Mouse (Mus musculus) c-Kit-positive CD71-positive TER-119-positive erythroid progenitor cells, embryonic 14.5 days (primary cell): ENCODE data around the gene Clic1.
"Not testable (repeated sequence)": the region's sequence is repeated elsewhere in the genome, so short reads cannot be mapped to it uniquely, and the experiment has no call there.

Experiments
- DNase-seq: peaks from one replicate; pipeline ENCODE4 v3.0.0-alpha.2; 2013; ENCODE audit warnings: low spot score

Gene Clic1

DNA sequence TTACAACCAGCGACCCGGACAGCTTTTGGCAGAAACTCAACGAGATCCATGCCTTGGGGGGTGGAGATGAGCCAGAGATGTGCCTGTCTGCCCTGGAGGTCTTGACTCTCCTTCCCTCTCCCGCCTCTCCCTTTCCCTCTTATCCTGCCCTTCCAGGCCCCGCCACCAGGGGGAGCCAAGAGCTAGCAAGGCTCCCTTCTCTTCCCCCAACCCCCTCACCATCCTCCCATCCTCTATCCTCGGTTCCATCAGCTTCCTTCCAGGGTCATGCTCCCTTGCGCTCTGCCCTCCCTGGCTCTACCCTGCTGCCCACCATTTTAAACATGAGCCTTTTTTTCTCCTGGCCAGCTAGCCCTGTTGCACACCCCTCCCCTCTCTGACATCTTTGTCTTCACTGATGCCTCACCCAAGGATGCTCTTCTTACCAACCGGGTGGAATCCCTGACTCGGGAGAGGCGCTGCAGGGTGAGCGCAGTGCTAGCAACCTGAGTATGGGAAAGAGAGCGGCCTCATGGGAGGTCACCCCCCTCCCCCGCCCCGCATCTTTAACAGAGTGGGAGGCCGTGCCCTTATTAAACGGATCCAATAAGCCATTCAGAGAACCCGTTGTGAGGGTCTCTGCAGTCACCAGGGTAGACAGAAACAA, 28.5 kb upstream of the Clic1 start:
- DNase-seq, result peak; percentile 85

DNA sequence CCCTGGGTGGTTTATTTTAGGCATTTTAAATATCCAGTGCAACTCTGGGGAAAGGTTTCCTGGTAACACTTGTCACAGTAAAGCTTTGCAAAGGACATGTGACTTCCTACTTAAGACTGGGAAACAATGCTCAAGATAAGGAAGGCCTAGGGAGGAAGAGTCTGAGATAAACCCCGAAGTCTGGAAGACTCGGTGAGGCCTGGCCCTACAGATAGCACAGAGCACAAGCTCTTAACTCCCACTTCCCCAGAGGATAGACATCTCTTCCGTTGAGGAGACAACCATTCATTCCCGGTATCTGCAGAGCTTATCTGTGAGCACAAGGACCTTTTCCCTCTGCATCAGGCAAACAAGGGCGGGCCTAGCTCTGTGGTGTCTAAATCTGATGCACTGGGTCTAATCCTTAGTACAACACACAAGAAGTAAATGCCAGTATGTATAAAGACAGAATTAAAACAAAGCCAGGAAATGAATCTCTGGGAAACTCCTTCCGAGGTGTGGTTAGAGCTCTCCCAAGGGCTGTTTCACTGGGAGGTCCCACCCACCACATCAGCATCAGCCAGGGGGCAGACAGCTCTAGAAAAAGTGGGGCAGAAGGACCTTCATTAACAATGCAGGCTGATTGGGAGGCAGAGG, 27.8 kb upstream of the Clic1 start:
- DNase-seq, result peak; percentile 68

DNA sequence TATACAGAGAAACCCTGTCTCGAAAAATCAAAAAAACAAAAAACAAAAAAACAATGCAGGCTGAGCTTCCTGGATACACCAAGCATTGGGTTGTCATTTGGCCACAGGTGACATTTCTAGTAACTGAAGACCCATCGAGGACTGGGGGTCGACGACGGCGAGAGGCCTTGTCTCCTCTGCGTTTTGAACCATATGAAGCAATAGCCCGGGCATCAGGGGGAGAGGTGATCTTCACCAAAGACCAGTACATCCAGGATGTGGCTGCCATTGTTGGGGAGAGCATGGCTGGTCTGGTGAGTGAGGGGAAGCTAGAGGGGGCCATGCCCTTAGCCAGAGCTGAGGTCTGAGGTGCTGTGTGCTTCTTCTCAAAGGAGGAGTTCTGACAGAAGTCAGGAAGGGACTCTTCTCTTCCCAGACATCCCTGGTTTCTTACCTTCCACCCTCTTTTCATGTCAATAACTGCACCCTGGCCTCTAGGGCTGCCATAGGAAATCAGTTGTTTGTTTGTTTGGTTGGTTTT, 27.2 kb upstream of the Clic1 start:
- DNase-seq, result no peak

- no peak for DNase-seq
These were observed 26.5 kb upstream of the Clic1 start for GRCm38 (mm10) chr17:35023221-35023620.

DNA sequence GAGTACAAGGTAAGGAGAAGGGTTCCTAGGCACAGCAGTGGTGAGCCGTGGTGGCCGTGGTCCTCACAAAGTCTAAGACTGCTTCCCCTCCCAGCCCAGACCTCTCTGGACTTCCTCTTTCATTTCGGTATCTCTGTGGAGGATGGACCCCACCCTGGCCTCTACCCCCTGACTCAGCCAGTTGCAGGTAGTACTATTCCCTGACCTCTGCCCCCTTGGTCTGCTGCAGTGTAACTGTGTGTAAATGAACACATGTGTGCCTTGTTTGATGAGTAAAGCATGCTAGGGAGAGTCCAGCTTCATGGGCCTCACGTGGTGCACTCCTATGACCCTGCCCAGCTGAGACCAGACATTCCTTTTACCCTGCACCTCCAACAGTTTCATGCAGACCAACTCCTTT, 26.0 kb upstream of the Clic1 start:
- DNase-seq, result no peak

- no peak for DNase-seq
These were observed 25.5 kb upstream of the Clic1 start for GRCm38 (mm10) chr17:35024261-35024660.

DNA sequence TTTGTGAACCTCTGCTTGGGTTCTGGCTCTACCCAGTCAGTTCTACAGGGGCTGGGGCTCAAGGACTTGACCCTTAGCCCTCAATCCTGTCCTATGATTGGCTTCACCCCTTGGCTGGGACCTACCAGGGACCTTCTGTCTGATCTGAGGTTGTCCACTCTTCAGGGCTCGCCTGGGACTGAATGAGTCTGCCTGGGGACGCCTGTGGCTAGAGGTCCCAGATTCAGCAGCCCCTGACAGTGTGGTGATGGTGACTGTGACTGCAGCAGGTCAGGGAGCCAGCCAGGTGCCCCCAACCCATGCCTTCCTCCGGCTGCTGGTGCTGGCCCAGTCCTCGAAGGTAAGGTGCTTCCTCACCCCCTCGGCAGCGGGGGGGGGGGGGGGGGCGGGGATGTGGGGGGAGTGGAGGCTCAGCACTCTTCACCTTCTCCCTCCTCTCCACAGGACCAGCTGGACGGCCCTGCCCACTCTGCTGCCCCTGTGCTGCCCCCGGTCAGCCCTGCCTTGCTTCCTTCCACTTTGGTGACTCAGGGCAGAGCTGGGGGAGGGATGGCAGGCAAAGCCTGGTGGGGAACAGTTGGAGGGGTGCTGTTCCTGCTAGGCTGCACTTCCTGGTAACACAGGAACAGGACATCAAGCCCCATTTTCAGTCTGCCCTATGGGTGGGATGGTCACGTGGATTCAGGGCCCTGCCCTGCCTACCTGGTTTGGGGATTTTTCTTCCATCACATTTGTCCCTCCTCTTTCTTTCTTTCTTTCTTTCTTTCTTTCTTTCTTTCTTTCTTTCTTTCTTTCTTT, 24.9 kb upstream of the Clic1 start:
- DNase-seq, result no peak

DNA sequence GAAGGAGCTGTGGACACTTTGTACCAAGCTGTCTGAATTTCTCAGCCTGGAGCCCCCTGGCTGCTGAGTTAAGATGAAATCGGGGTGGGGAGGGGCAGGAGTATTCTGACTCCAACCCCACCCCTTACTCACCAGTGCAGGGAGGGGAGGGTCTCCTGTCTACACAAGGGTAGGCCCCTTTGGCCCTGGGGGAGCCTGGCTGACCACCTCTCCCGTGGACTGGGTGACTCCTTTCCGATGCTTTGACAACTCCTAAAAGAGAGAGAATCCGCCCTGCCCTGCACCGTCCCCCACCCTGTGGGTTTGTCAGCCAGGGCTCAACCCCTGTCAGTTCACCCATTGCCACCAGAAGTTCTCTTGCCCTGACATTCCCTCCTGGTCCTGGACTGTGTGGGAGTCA, 23.6 kb upstream of the Clic1 start:
- no peak for DNase-seq

- no peak for DNase-seq
These were observed 22.3 kb upstream of the Clic1 start, which contains the start of gene Sapcd1 for GRCm38 (mm10) chr17:35027277-35028068. TSS of gene Sapcd1 (minus strand) at chr17:35028016.

GRCm38 (mm10) chr17:35028315-35028714, 21.5 kb upstream of the Clic1 start:
- no peak for DNase-seq

- no peak for DNase-seq
These were observed 19.9 kb upstream of the Clic1 start for GRCm38 (mm10) chr17:35029691-35030532.

DNA sequence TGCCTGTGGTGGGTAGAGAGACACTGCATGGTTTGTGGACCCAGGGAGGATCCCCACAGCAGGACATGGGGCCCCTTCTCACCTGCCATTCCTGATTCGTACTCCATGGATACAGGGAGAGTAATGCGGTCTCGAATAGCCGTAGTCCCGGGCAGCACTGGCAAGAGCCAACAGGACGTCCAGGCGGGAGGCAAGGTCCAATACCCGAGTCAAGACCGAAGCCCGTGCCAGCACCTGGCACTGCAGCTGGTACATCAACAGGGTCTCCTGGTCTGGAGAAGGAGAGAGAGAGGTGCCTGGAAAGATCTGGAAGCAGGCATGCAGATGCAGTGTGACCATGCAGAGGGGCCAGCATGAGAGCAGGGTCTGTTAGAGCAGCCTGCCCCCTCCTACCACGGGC, 18.5 kb upstream of the Clic1 start:
- DNase-seq, result no peak

GRCm38 (mm10) chr17:35031880-35032279, 17.9 kb upstream of the Clic1 start:
- DNase-seq, result no peak

- DNase-seq, result no peak
These were observed 17.4 kb upstream of the Clic1 start for GRCm38 (mm10) chr17:35032323-35032870.

DNA sequence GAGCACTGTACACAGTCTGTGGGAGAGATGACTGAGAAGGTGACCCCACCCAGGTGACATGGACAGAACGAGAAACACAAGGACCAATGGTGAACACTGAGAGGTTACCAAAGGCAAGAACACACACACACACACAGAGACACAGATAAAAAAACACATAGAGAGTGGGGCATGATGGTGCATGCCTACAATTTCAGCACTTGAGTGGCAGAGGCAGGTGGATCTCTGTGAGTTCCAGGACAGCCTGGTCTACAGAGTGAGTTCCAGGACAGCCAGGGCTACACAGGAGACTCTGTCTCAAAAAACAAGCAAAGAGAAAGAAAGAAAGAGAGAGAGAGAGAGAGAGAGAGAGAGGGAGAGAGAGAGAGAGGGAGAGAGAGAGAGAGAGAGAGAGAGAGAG, 16.1 kb upstream of the Clic1 start:
- DNase-seq, result not testable (repeated sequence)

GRCm38 (mm10) chr17:35034896-35035295, 14.9 kb upstream of the Clic1 start:
- no peak for DNase-seq

- DNase-seq, result no peak
These were observed 10.5 kb upstream of the Clic1 start for GRCm38 (mm10) chr17:35039121-35039873.

- no peak for DNase-seq
These were observed 6.0 kb upstream of the Clic1 start for GRCm38 (mm10) chr17:35043794-35044193.

DNA sequence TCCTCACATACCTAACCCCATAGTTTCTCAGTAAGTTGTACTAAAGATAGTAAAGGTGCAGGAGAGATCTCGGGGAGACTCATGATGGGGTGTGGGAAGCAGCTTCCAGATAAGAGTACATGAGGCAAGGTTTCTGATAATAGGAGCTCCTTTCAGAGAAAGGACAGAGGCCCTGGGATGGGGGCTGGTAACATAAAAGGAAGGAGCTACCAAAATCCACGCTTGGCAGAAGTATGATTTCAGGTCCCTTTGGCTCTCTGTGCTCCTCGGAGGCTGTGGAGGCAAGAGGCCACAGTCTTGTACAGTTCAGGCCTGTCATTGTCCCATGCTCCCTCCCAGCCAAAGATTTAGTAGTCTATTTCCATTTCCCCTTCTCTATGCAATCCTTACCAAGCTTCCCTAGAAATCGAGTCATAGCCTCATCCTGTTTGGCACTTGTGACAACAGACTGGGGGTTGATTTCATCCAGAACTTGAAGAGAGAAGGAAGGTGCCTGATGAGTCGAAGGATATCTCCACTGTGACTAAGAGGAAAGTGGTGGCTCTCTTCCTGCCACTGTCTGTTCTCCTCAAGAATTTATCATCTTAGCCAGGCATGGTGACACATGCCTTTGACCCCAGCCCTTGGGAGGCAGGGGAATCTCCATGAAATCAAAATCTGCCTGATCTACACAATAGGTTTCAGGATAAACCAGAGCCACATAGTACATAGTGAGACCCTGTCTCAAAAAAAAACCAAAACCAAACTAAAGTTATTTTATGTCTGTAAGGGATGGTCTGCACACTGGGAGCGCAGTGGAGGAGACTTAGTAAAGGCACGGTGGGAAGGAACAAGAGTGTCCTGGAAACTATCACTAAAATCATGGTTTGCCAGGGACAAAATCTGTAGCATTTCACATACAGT, 4.6 kb upstream of the Clic1 start:
- DNase-seq, result peak; percentile 83
